Mouse (Mus musculus): Measurements from ENCODE around the gene Pa2g4.
"Not testable (repeated sequence)": the region's sequence is repeated elsewhere in the genome, so short reads cannot be mapped to it uniquely, and the experiment has no call there.

The Pa2g4 gene

GRCm38 (mm10) chr10:128565788-128566531 is at the start of gene Pa2g4:
Gene Pa2g4 (minus strand): TSS chr10:128565987.
- in situ Hi-C loops (cut with MboI, MseI): loop anchor here in 1 of 2 experiments (25.0 kb wide), 1 partner anchor 904 kb away; the partner anchor contains the start of genes Nab2 and Nemp1

- in situ Hi-C loops (cut with MboI, MseI): no loop called here
Observed at GRCm38 (mm10) chr10:128614934-128615333, 49.1 kb upstream of the Pa2g4 start.

GRCm38 (mm10) chr10:128613820-128614219 is 48.0 kb upstream of the Pa2g4 start:
- in situ Hi-C loops (cut with MboI, MseI): not testable (repeated sequence)

GRCm38 (mm10) chr10:128613154-128613440 is 47.3 kb upstream of the Pa2g4 start:
- in situ Hi-C loops (cut with MboI, MseI): no loop called here

GRCm38 (mm10) chr10:128612433-128613153 is 46.8 kb upstream of the Pa2g4 start:
- in situ Hi-C loops (cut with MboI, MseI): no loop called here

GRCm38 (mm10) chr10:128606483-128606882 is 40.7 kb upstream of the Pa2g4 start:
- in situ Hi-C loops (cut with MboI, MseI): no loop called here

DNA sequence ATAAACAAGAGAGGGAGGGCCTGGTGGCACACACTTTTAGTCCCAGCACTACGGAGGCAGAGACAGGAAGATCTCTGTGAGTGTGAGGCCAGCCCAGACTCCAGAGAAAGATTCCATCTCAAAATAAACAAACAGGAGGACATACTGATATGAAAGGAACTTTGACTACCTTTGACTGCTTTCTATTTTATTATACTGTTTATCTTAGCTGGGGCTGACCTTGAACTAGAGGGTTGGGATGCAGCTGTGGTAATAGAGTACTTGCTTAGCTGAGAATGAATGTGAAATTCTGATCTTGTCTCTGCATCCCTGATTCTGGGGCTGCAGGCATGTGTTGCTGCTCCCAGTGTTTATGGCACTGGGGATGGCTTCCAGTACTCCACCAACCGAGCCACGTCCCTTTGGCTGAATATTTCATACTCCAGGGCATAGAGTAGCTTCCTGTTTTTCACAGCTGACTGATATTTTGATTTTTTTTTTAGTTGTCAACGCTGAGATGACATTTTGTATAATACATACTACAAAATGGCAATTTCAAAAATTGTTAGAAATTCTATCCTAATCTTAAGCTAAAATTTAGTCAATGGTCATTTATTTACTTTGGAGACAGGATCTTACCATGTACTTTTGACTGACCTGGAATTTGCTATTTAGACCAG is 36.8 kb upstream of the Pa2g4 start:
- in situ Hi-C loops (cut with MboI, MseI): no loop called here

DNA sequence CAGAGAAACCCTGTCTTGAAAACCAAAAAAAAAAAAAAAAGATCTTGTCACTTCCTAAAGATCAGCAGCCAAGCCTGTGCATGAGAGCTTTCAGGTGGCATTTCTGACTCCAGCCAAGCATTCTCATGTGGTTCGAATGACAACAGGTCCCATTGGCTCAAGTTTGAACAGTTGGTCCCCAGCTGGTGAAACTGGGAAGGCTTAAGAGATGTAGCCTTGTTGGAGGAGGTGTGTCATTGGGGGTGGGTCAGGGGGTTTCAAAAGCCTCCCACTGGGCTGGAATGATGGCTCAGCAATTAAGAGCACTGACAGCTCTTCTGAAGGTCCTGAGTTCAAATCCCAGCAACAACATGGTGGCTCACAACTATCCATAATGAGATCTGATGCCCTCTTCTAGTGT is 35.7 kb upstream of the Pa2g4 start:
- in situ Hi-C loops (cut with MboI, MseI): no loop called here

DNA sequence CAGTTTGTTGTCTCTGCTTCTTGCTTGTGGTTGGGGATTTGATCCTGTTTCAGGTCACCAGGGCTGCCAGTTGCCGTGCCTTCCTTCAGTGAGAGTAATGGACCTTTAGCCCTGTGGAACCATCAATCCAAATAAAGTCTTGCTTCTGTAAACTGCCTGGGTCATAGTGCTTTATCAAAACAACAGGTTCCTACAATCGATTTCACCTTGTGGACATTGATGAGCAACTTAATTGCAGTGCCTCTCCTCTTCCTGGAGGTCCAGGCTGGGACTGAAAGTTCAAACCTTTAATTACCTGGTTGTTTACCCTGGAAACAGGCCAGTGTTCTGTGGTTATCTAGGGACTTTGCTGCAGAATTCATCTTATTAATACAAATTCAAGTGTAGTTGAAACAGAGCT is 32.7 kb upstream of the Pa2g4 start:
- in situ Hi-C loops (cut with MboI, MseI): no loop called here

- in situ Hi-C loops (cut with MboI, MseI): no loop called here
Observed at GRCm38 (mm10) chr10:128592797-128593196, 27.0 kb upstream of the Pa2g4 start.

GRCm38 (mm10) chr10:128591436-128591835 is 25.6 kb upstream of the Pa2g4 start:
- in situ Hi-C loops (cut with MboI, MseI): no loop called here

- in situ Hi-C loops (cut with MboI, MseI): no loop called here
Observed at GRCm38 (mm10) chr10:128590193-128590690, 24.5 kb upstream of the Pa2g4 start.

DNA sequence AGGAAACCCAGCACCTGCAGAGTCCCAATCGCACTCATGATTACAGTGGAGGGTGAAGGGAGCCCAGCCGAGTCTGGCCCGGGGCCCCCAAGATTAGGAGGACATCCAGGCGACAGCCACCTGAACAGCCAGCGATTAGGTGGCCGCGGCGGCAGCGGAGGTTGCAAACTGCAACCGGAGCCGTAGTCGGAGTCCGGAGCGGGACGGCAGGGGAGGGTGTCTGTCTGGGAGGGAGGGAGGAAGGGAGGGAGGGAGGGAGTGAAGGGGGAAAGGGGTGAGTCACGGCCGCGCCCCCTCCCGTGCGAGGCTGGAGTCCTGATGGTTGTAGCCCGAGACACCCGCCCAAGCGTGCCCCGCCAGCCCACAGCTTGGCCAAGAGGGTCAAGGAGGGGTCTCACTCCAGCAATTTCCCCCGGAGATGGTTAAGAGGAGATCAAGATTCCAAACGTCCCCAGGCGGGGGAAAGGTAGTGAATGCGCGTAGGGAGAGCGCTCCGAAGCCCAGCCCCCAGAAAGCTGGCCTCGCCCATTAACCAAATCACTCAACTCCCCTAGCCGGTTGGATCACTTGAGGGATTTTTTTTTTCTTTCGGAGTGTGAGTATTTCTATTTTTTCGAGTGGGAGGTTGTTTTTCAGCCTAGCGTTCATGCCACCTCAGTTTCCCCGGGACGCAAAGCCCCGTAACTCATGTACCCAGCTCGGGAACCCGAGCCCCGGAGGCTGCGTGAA is 23.8 kb upstream of the Pa2g4 start, which contains the start of gene Erbb3:
Gene Erbb3 (minus strand): TSS at position 189 of the 729 bp plus-strand sequence.
- in situ Hi-C loops (cut with MboI, MseI): no loop called here

GRCm38 (mm10) chr10:128588775-128589463 is 23.1 kb upstream of the Pa2g4 start:
- in situ Hi-C loops (cut with MboI, MseI): no loop called here

- in situ Hi-C loops (cut with MboI, MseI): no loop called here
Observed at GRCm38 (mm10) chr10:128588136-128588535, 22.3 kb upstream of the Pa2g4 start.

GRCm38 (mm10) chr10:128587697-128588096 is 21.9 kb upstream of the Pa2g4 start:
- in situ Hi-C loops (cut with MboI, MseI): no loop called here

DNA sequence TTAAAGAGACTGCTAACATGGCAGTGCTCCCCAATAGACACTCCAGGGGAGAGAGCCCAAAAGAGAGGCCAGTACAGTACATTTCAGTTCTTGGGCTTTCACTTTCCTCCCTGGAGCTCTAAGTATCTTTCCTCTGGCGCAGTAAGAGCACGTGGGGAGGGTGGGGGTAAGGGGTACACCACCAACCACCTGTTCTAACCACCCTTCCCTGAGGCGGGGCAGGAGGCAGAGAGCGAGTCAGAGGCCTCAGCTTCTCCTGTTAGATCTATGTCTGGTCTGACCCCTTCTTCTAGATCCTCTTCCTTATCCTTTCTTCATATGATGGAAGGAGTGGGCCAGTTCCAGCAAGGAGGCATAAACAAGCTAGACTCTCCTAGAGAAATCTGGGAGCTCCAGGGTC is 21.3 kb upstream of the Pa2g4 start:
- in situ Hi-C loops (cut with MboI, MseI): no loop called here

GRCm38 (mm10) chr10:128586546-128586945 is 20.8 kb upstream of the Pa2g4 start:
- in situ Hi-C loops (cut with MboI, MseI): no loop called here

- in situ Hi-C loops (cut with MboI, MseI): no loop called here
Observed at GRCm38 (mm10) chr10:128584386-128584785, 18.6 kb upstream of the Pa2g4 start.

DNA sequence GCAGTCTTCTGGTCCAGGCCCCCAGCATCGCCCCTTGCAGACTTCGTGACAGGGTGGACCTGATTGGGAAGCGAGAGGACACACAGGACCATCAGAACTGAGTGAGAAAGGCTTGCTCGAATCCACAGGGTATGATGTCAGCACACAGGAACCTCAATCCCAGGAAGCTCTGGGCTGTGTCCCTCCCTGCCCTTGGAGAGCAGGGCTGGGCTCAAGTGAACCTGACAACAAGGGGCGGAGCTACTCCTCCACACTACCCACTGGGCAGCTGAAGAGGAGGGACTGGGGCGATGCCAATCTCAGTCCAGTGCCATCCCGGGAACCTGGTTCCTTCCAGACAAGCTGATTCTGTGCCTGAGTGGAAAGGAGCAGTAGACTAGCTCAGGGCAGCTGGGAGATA is 17.9 kb upstream of the Pa2g4 start:
- in situ Hi-C loops (cut with MboI, MseI): no loop called here

DNA sequence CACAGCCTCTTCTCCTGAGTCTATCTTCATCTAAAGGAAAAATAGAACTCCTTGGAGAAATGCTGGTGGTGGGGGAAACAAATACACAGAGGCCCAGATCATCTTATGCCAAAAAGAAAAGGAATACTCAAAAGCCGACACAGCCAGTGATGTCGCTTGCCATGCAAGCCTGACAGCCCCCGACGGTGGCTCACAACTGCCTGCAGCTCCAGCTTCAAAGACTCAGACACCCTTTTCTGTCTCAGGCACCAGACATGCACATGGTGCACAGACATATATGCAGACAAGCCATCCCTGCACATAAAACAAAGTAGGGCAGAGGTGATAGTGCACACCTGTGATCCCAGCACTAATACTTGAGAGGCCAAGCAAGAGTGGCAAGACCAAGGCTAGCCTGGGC is 13.9 kb upstream of the Pa2g4 start:
- in situ Hi-C loops (cut with MboI, MseI): no loop called here

Data from T-helper 17 cell (primary cell).